Mouse (Mus musculus) hindbrain, embryonic 14.5 days (tissue): ENCODE results near the gene Polr3f. TPM values are rescaled to one million over a fixed set of nuclear protein-coding genes. Genes with fewer than 3 reads are reported as not detected.
A peak's percentile ranks its signal among the peaks of the same experiment; 100 is the strongest.

Experiments
- ATAC-seq: fragments of 200-750 bp; cut with Nextera tagmentation; 2 replicates; pipeline ENCODE4 v1.8.0; 2017; ENCODE audit warnings: moderate number of reproducible peaks, mild to moderate bottlenecking, moderate TSS enrichment, moderate library complexity; ENCODE audit not compliant: low FRiP score
- DNase-seq: peaks from one replicate; pipeline ENCODE4 v3.0.0-alpha.2; 2015; ENCODE audit warnings: low spot score
- H3K27ac ChIP-seq: fragments of 300-500 bp; sonication (generic); 2 replicates; pipeline ENCODE4 v1.5.1; 2014; ENCODE audit warnings: mild to moderate bottlenecking, moderate library complexity
- H3K27me3 ChIP-seq: fragments of 300-500 bp; sonication (generic); 2 replicates; pipeline ENCODE4 v1.6.1; 2014; ENCODE audit warnings: mild to moderate bottlenecking, low read length, mixed read lengths; ENCODE audit not compliant: control insufficient read depth, insufficient read depth
- H3K36me3 ChIP-seq: fragments of 300-500 bp; sonication (generic); replicated peaks from 2 replicates; pipeline ENCODE4 v1.6.1; 2014; ENCODE audit not compliant: control insufficient read depth, insufficient read depth
- H3K4me1 ChIP-seq: fragments of 300-500 bp; sonication (generic); replicated peaks from 2 replicates; pipeline ENCODE4 v1.6.1; 2014; ENCODE audit warnings: antibody characterized with exemption, low read length, mixed read lengths; ENCODE audit not compliant: control insufficient read depth, insufficient read depth
- H3K4me2 ChIP-seq: fragments of 300-500 bp; sonication (generic); replicated peaks from 2 replicates; pipeline ENCODE4 v1.6.1; 2014; ENCODE audit warnings: mild to moderate bottlenecking, moderate library complexity
- H3K4me3 ChIP-seq: fragments of 300-500 bp; sonication (generic); replicated peaks from 2 replicates; pipeline ENCODE4 v1.5.1; 2014; ENCODE audit warnings: mild to moderate bottlenecking, low read length
- H3K9ac ChIP-seq: fragments of 300-500 bp; sonication (generic); 2 replicates; pipeline ENCODE4 v1.6.1; 2014
- H3K9me3 ChIP-seq: fragments of 300-500 bp; sonication (generic); 2 replicates; pipeline ENCODE4 v1.6.1; 2016; ENCODE audit warnings: low read length; ENCODE audit not compliant: control insufficient read depth
- whole genome bisulfite sequencing: fragments of 180-500 bp; shearing (Covaris S2); extraction: QIAGEN DNeasy Blood & Tissue Kit; methylation state at CpG from one replicate; pipeline ENCODE4 v1.1.7; 2014; 5-methylcytosine and 5-hydroxymethylcytosine counted together
- polyA plus RNA-seq: library from polyadenylated mRNA; unstranded; fragments of >200 nt; fragmentation: Nextera tagmentation; extraction: Ambion mirVana; gene quantifications from 2 replicates; pipeline ENCODE4 v1.2.1, GENCODE M21; 2014

Polr3f gene
- polyA plus RNA-seq, 1 experiment from 2014 or later, result 26.4 TPM

GRCm38 (mm10) chr2:144525856-144526255, 1.7 kb upstream of the Polr3f start:
- ATAC-seq, result no peak
- Histone ChIP-seq H3K9me3 (no peaks in the 10 kb centered on the region), H3K4me1 (peaks cover 23% of the 10 kb centered on the region), H3K27me3 (no peaks in the 10 kb centered on the region), H3K27ac (no peak overlapping the region), H3K4me2 (peak overlapping the region; percentile 75), H3K36me3 (peaks cover 25% of the 10 kb centered on the region), H3K9ac (peak overlapping the region; percentile 71; the same call in 1 of the 2 replicates), H3K4me3 (peak overlapping the region; percentile 89)
- no peak for DNase-seq
- WGBS, result 40% methylated on average over 10 of the region's 10 CpGs

- H3K9ac ChIP-seq, result peak overlapping the region; percentile 71
- peak overlapping the region; percentile 75 for H3K4me2 ChIP-seq
- ATAC-seq (peak; percentile 64), DNase-seq (no peak)
- H3K9me3 ChIP-seq, result no peaks in the 10 kb centered on the region
- H3K27ac ChIP-seq, result peak overlapping the region; percentile 94
- H3K4me1 ChIP-seq, result peaks cover 23% of the 10 kb centered on the region
- peaks cover 24% of the 10 kb centered on the region for H3K36me3 ChIP-seq
- no peaks in the 10 kb centered on the region for H3K27me3 ChIP-seq
- 0% methylated on average over 25 of the region's 25 CpGs for WGBS
- peak overlapping the region; percentile 89 for H3K4me3 ChIP-seq
Observed at GRCm38 (mm10) chr2:144527821-144528174, 280 bp downstream of the Polr3f start.

- Histone ChIP-seq H3K4me3 (no peak overlapping the region), H3K4me1 (no peaks in the 10 kb centered on the region), H3K9ac (no peak overlapping the region), H3K36me3 (peaks cover 93% of the 10 kb centered on the region), H3K27me3 (no peaks in the 10 kb centered on the region), H3K27ac (no peak overlapping the region), H3K4me2 (no peak overlapping the region), H3K9me3 (no peaks in the 10 kb centered on the region)
- WGBS, result 95% methylated on average over 7 of the region's 7 CpGs
- no peak for ATAC-seq
- DNase-seq, result no peak
Observed at GRCm38 (mm10) chr2:144537123-144537522, 9.6 kb downstream of the Polr3f start.

- DNase-seq, result no peak
- WGBS, result 85% methylated on average over 4 of the region's 4 CpGs
- H3K4me1 ChIP-seq, result no peaks in the 10 kb centered on the region
- no peak overlapping the region for H3K4me2 ChIP-seq
- no peak overlapping the region for H3K27ac ChIP-seq
- H3K9me3 ChIP-seq, result no peaks in the 10 kb centered on the region
- H3K4me3 ChIP-seq, result no peak overlapping the region
- H3K36me3 ChIP-seq, result peaks cover 94% of the 10 kb centered on the region
- H3K27me3 ChIP-seq, result no peaks in the 10 kb centered on the region
- no peak overlapping the region for H3K9ac ChIP-seq
- ATAC-seq, result no peak
Observed at GRCm38 (mm10) chr2:144541246-144541645, 13.7 kb downstream of the Polr3f start.

GRCm38 (mm10) chr2:144543670-144544069, 16.2 kb downstream of the Polr3f start:
- Histone ChIP-seq H3K9me3 (no peaks in the 10 kb centered on the region), H3K9ac (no peak overlapping the region), H3K27me3 (no peaks in the 10 kb centered on the region), H3K27ac (no peak overlapping the region), H3K36me3 (peaks cover 93% of the 10 kb centered on the region), H3K4me3 (no peak overlapping the region), H3K4me1 (no peaks in the 10 kb centered on the region), H3K4me2 (no peak overlapping the region)
- ATAC-seq (no peak), DNase-seq (no peak)
- 94% methylated on average over 6 of the region's 6 CpGs for WGBS

- Histone ChIP-seq H3K36me3 (peaks cover 84% of the 10 kb centered on the region), H3K4me1 (no peaks in the 10 kb centered on the region), H3K4me2 (no peak overlapping the region), H3K4me3 (no peak overlapping the region), H3K9ac (no peak overlapping the region), H3K27ac (no peak overlapping the region), H3K9me3 (no peaks in the 10 kb centered on the region), H3K27me3 (no peaks in the 10 kb centered on the region)
- 88% methylated on average over 6 of the region's 6 CpGs for WGBS
- ATAC-seq (no peak), DNase-seq (no peak)
Observed at GRCm38 (mm10) chr2:144544630-144545029, 17.1 kb downstream of the Polr3f start.

- Histone ChIP-seq H3K27ac (no peak overlapping the region), H3K36me3 (peaks cover 80% of the 10 kb centered on the region), H3K27me3 (no peaks in the 10 kb centered on the region), H3K9ac (no peak overlapping the region), H3K4me2 (no peak overlapping the region), H3K4me1 (peaks cover 4% of the 10 kb centered on the region), H3K4me3 (no peak overlapping the region), H3K9me3 (no peaks in the 10 kb centered on the region)
- 91% methylated on average over 2 of the region's 2 CpGs for WGBS
- DNase-seq (no peak), ATAC-seq (no peak)
Observed at GRCm38 (mm10) chr2:144545061-144545460, 17.5 kb downstream of the Polr3f start.

- WGBS, result 58% methylated on average over 1 of the region's 1 CpGs
- H3K36me3 ChIP-seq, result peaks cover 76% of the 10 kb centered on the region
Observed at GRCm38 (mm10) chr2:144545481-144545880, 18.0 kb downstream of the Polr3f start.

GRCm38 (mm10) chr2:144547559-144547958, 20.0 kb downstream of the Polr3f start:
- no peak for DNase-seq
- peaks cover 61% of the 10 kb centered on the region for H3K36me3 ChIP-seq
- no peak overlapping the region for H3K4me3 ChIP-seq
- no peak overlapping the region for H3K27ac ChIP-seq
- ATAC-seq, result no peak
- H3K27me3 ChIP-seq, result no peaks in the 10 kb centered on the region
- no peak overlapping the region for H3K9ac ChIP-seq
- no peak overlapping the region for H3K4me2 ChIP-seq
- H3K4me1 ChIP-seq, result peaks cover 5% of the 10 kb centered on the region
- 86% methylated on average over 4 of the region's 4 CpGs for WGBS
- H3K9me3 ChIP-seq, result no peaks in the 10 kb centered on the region

More at GRCm38 (mm10) chr2:144545481-144545880, 18.0 kb downstream of the Polr3f start:
- ATAC-seq, result no peak
- no peak overlapping the region for H3K27ac ChIP-seq
- DNase-seq, result no peak
- H3K9ac ChIP-seq, result no peak overlapping the region
- peaks cover 5% of the 10 kb centered on the region for H3K4me1 ChIP-seq
- H3K4me3 ChIP-seq, result no peak overlapping the region
- no peak overlapping the region for H3K4me2 ChIP-seq
- H3K9me3 ChIP-seq, result no peaks in the 10 kb centered on the region
- H3K27me3 ChIP-seq, result no peaks in the 10 kb centered on the region

GRCm38 (mm10) chr2:144550529-144550928, 23.0 kb downstream of the Polr3f start, which contains the start of gene Rbbp9:
Gene Rbbp9, minus strand, starts transcription at chr2:144550869.
- ATAC-seq (peak; percentile 98), DNase-seq (peak; percentile 84)
- no peaks in the 10 kb centered on the region for H3K27me3 ChIP-seq
- H3K9ac ChIP-seq, result peak within 1 kb of the TSS; percentile 83
- H3K36me3 ChIP-seq, result peaks cover 31% of the 10 kb centered on the region
- peaks cover 10% of the 10 kb centered on the region for H3K4me1 ChIP-seq
- H3K4me2 ChIP-seq, result peak within 1 kb of the TSS; percentile 75
- H3K4me3 ChIP-seq, result peak within 1 kb of the TSS; percentile 55
- no peaks in the 10 kb centered on the region for H3K9me3 ChIP-seq
- peak within 1 kb of the TSS; percentile 79 for H3K27ac ChIP-seq
- 0% methylated on average over 17 of the region's 17 CpGs for WGBS
